Mouse (Mus musculus) intestine, embryonic 14.5 days (tissue): Measurements from ENCODE around the gene Serpina5. TPM values are rescaled to one million over a fixed set of nuclear protein-coding genes. Genes with fewer than 3 reads are reported as not detected.
"Not testable (repeated sequence)": the region's sequence is repeated elsewhere in the genome, so short reads cannot be mapped to it uniquely, and the experiment has no call there.

Experiments used
- ATAC-seq: fragments of 200-750 bp; cut with Nextera tagmentation; replicated peaks from 2 replicates; pipeline ENCODE4 v1.8.0; 2017; ENCODE audit warnings: low read depth, moderate number of reproducible peaks, moderate TSS enrichment, moderate library complexity; ENCODE audit not compliant: low FRiP score, low TSS enrichment
- DNase-seq: peaks from one replicate; pipeline ENCODE4 v3.0.0-alpha.2; 2018; ENCODE audit warnings: low spot score
- H3K27ac ChIP-seq: fragments of 300-500 bp; sonication (generic); 2 replicates; pipeline ENCODE4 v1.5.1; 2014; ENCODE audit warnings: low read depth, mild to moderate bottlenecking, control low read depth
- H3K27me3 ChIP-seq: fragments of 300-500 bp; sonication (generic); replicated peaks from 2 replicates; pipeline ENCODE4 v1.6.1; 2014; ENCODE audit warnings: low read length, control low read depth; ENCODE audit not compliant: control insufficient read depth, insufficient read depth
- H3K36me3 ChIP-seq: fragments of 300-500 bp; sonication (generic); 2 replicates; pipeline ENCODE4 v1.6.1; 2014; ENCODE audit warnings: low read length, control low read depth; ENCODE audit not compliant: control insufficient read depth, insufficient read depth
- H3K4me1 ChIP-seq: fragments of 300-500 bp; sonication (generic); replicated peaks from 2 replicates; pipeline ENCODE4 v1.6.1; 2014; ENCODE audit warnings: low read length, control low read depth, mixed read lengths; ENCODE audit not compliant: control insufficient read depth, insufficient read depth
- H3K4me2 ChIP-seq: fragments of 300-500 bp; sonication (generic); 2 replicates; pipeline ENCODE4 v1.6.1; 2014; ENCODE audit warnings: low read length
- H3K4me3 ChIP-seq: fragments of 300-500 bp; sonication (generic); 2 replicates; pipeline ENCODE4 v1.5.1; 2014; ENCODE audit warnings: low read depth, low read length, control low read depth, mixed read lengths
- H3K9ac ChIP-seq: fragments of 300-500 bp; sonication (generic); 2 replicates; pipeline ENCODE4 v1.6.1; 2014; ENCODE audit warnings: mild to moderate bottlenecking, low read length
- H3K9me3 ChIP-seq: fragments of 300-500 bp; sonication (generic); 2 replicates; pipeline ENCODE4 v1.6.1; 2016; ENCODE audit warnings: low read length, control low read depth; ENCODE audit not compliant: control insufficient read depth
- WGBS: fragments of 180-500 bp; shearing (Covaris S2); extraction: QIAGEN DNeasy Blood & Tissue Kit; methylation state at CpG from one replicate; pipeline ENCODE4 v1.1.7; 2014; 5-methylcytosine and 5-hydroxymethylcytosine counted together
- polyA plus RNA-seq: library from polyadenylated mRNA; unstranded; fragments of >200 nt; fragmentation: Nextera tagmentation; extraction: Ambion mirVana; gene quantifications from 2 replicates; pipeline ENCODE4 v1.2.1, GENCODE M21; 2014

The Serpina5 gene
- polyA plus RNA-seq, 1 experiment from 2014 or later: not detected

GRCm38 (mm10) chr12:104108507-104108906, 7.6 kb downstream of the Serpina5 start:
- no peak overlapping the region for H3K27ac ChIP-seq
- DNase-seq: no peak
- 68% methylated on average over 2 of the region's 2 CpGs for WGBS
- H3K9me3 ChIP-seq: no peaks in the 10 kb centered on the region
- H3K27me3 ChIP-seq: no peaks in the 10 kb centered on the region
- ATAC-seq: no peak
- no peak overlapping the region for H3K4me2 ChIP-seq
- no peaks in the 10 kb centered on the region for H3K4me1 ChIP-seq
- no peaks in the 10 kb centered on the region for H3K36me3 ChIP-seq
- no peak overlapping the region for H3K9ac ChIP-seq
- no peak overlapping the region for H3K4me3 ChIP-seq

GRCm38 (mm10) chr12:104112333-104112732, 11.4 kb downstream of the Serpina5 start, which contains the start of gene Serpina3a:
Gene Serpina3a (plus strand): TSS chr12:104112724.
- 89% methylated on average over 9 of the region's 11 CpGs for WGBS

GRCm38 (mm10) chr12:104114921-104115579, 14.1 kb downstream of the Serpina5 start:
- WGBS: 50% methylated on average over 3 of the region's 3 CpGs
- no peaks in the 10 kb centered on the region for H3K9me3 ChIP-seq

More at GRCm38 (mm10) chr12:104112333-104112732, 11.4 kb downstream of the Serpina5 start, which contains the start of gene Serpina3a:
- H3K4me2 ChIP-seq, H3K4me1 ChIP-seq, ATAC-seq, DNase-seq, H3K9ac ChIP-seq, H3K9me3 ChIP-seq, H3K36me3 ChIP-seq, H3K27me3 ChIP-seq, H3K27ac ChIP-seq, H3K4me3 ChIP-seq: not testable (repeated sequence)

GRCm38 (mm10) chr12:104123097-104123496, 22.2 kb downstream of the Serpina5 start:
- Histone ChIP-seq H3K4me1 (no peaks in the 10 kb centered on the region), H3K9me3 (no peaks in the 10 kb centered on the region), H3K27ac (no peak overlapping the region), H3K4me3 (no peak overlapping the region), H3K9ac (no peak overlapping the region), H3K4me2 (no peak overlapping the region), H3K36me3 (no peaks in the 10 kb centered on the region), H3K27me3 (no peaks in the 10 kb centered on the region)
- 80% methylated on average over 1 of the region's 1 CpGs for WGBS
- DNase-seq (no peak), ATAC-seq (no peak)

More at GRCm38 (mm10) chr12:104114921-104115579, 14.1 kb downstream of the Serpina5 start:
- Histone ChIP-seq H3K4me1 (no peaks in the 10 kb centered on the region), H3K27ac (no peak overlapping the region), H3K36me3 (no peaks in the 10 kb centered on the region), H3K4me3 (no peak overlapping the region), H3K27me3 (no peaks in the 10 kb centered on the region), H3K4me2 (no peak overlapping the region), H3K9ac (no peak overlapping the region)
- ATAC-seq: no peak
- no peak for DNase-seq

GRCm38 (mm10) chr12:104123996-104124395, 23.1 kb downstream of the Serpina5 start:
- no peak overlapping the region for H3K4me3 ChIP-seq
- H3K27me3 ChIP-seq: no peaks in the 10 kb centered on the region
- no peaks in the 10 kb centered on the region for H3K4me1 ChIP-seq
- no peaks in the 10 kb centered on the region for H3K9me3 ChIP-seq
- 78% methylated on average over 2 of the region's 2 CpGs for WGBS
- H3K27ac ChIP-seq: no peak overlapping the region
- ATAC-seq (no peak), DNase-seq (no peak)
- H3K36me3 ChIP-seq: no peaks in the 10 kb centered on the region
- H3K9ac ChIP-seq: no peak overlapping the region
- no peak overlapping the region for H3K4me2 ChIP-seq

- Histone ChIP-seq H3K4me1 (no peaks in the 10 kb centered on the region), H3K27me3 (no peaks in the 10 kb centered on the region), H3K9ac (no peak overlapping the region), H3K36me3 (no peaks in the 10 kb centered on the region), H3K4me3 (no peak overlapping the region), H3K9me3 (no peaks in the 10 kb centered on the region), H3K4me2 (no peak overlapping the region), H3K27ac (no peak overlapping the region)
- 78% methylated on average over 5 of the region's 5 CpGs for WGBS
- ATAC-seq: no peak
- DNase-seq: no peak
These were observed 24.2 kb downstream of the Serpina5 start for GRCm38 (mm10) chr12:104125021-104125560.

GRCm38 (mm10) chr12:104127696-104128095, 26.8 kb downstream of the Serpina5 start, which contains the start of gene Serpina3b:
Gene Serpina3b (plus strand): TSS chr12:104127996.
- no peak for DNase-seq
- Histone ChIP-seq H3K4me1 (no peaks in the 10 kb centered on the region), H3K9me3 (no peaks in the 10 kb centered on the region), H3K4me2 (no peak within 1 kb of the TSS), H3K27ac (no peak within 1 kb of the TSS), H3K9ac (no peak within 1 kb of the TSS), H3K36me3 (no peaks in the 10 kb centered on the region), H3K4me3 (no peak within 1 kb of the TSS), H3K27me3 (no peaks in the 10 kb centered on the region)
- 66% methylated on average over 5 of the region's 5 CpGs for WGBS
- ATAC-seq: no peak

- Histone ChIP-seq H3K27ac (no peak overlapping the region), H3K9ac (no peak overlapping the region), H3K4me2 (no peak overlapping the region), H3K27me3 (no peaks in the 10 kb centered on the region), H3K4me1 (no peaks in the 10 kb centered on the region), H3K9me3 (no peaks in the 10 kb centered on the region), H3K4me3 (no peak overlapping the region), H3K36me3 (no peaks in the 10 kb centered on the region)
- no peak for DNase-seq
- ATAC-seq: no peak
These were observed 30.1 kb downstream of the Serpina5 start for GRCm38 (mm10) chr12:104131041-104131440.

- WGBS: 79% methylated on average over 2 of the region's 2 CpGs
- Histone ChIP-seq H3K4me2 (no peak overlapping the region), H3K27me3 (no peaks in the 10 kb centered on the region), H3K36me3 (no peaks in the 10 kb centered on the region), H3K27ac (no peak overlapping the region), H3K4me3 (no peak overlapping the region), H3K4me1 (no peaks in the 10 kb centered on the region), H3K9me3 (no peaks in the 10 kb centered on the region), H3K9ac (no peak overlapping the region)
- ATAC-seq (no peak), DNase-seq (peak; percentile 36)
These were observed 37.3 kb downstream of the Serpina5 start for GRCm38 (mm10) chr12:104138216-104138615.
